Mouse (Mus musculus) heart, adult 18-20 months (tissue): ENCODE measurements at regions not wholly inside any gene's neighbourhood (a gene's known extent, or its start where the extent isn't known, plus 50 kb on each side); places are given as distances from the start of the nearest gene placed in this dataset.

ENCODE experiments used
- DNase-seq, 2 experiments: peaks; one replicate each; pipeline ENCODE4 v3.0.0; 2021 to 2022; ENCODE audit warnings: mixed read lengths in 1 of 2

DNA sequence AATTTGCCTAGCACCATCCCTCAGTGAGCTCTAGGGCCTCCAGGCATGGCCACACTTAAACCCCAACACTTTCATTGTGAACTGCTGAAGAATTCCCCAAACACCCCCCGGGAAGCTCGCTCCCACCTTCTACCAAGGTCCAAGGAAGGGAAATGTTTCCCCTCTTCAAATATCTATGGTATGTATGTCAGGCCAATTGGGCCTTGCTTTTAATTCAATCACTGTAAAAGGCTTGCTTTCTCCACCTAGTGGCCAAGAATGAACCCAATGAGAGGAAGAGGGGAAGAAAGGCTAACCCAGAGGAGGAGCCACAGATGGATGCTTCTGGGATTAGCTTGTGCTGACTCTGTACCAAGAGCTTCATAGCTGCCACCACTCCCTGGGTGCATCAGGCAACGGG, 336.3 kb upstream of the Tgfbr2 start:
- peak; percentile 4 to 30 for DNase-seq

DNA sequence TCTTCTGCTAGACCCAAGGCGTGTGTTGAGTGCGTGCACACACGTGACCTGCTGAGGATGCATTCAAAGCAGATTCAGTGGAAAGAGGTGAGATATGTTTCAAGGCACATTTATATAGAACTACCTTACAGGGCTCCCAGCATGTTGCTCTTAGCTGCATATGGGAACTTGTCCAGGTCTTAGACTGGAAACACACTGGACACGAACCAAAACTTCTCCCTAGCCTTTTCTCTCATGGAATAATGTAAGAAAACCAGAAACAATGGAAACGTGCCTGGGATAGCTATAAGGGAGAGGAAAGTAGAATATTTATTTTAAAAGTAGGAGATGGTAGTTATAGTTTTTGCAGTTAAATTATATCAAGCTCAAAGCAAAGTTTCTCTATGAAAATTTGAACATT, 332.6 kb upstream of the Tgfbr2 start:
- no peak for DNase-seq

DNA sequence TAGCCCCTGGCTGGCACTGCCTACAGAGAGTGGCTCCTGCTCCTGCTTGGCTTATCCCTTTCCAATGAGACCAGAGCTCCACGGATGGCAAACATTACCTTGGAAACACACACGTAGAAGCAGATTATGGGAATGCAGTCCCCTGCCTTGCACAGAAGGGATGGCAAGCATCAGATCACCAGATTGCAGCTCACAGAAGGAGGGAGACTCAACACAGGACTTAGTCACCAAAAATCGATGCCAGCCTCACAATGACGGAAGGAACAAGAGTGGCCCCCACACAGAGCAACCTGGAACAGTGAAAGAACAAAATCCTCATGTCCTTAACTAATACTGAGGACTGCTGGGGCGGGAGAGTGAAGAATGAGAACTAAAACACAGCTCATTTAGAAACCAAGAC, 327.7 kb upstream of the Tgfbr2 start:
- no peak for DNase-seq

DNA sequence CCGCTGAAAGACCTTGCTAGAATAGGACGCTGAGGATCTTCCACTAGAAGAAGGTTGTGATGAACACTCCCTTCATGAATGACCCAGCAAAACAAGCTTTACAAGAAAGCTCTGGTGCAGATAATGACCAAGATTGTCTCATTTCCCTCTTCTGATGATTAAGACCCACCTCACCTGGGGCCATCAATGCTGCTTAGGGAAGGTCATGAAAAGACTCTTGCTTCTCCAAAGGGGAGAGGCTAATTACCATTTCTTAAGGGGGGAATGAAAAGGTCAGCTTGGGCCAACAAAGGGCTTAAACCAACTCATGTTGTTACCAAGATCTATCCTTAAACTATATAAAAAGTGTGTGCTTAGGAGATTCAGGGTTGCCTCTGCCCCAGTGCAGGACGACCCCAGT, 325.8 kb upstream of the Tgfbr2 start:
- no peak for DNase-seq

DNA sequence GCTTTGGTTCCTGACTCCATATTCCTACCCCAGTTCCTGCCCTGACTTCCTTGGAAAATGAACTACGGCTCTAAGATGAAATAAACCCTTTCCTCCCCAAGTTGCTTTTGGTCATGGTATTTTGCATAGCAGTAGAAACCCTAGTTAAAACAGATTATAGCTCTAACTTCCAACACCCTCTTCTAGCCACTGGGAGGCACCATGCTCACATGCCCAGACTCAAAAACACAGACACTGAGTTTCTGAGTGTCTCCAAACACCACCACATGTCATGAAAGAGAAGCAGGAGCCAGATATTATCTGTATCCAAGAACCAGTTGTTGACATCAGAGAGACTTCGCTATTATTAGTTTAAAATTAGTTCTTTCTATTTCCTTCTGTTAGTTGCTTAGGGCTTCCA, 316.1 kb upstream of the Tgfbr2 start:
- DNase-seq: no peak

DNA sequence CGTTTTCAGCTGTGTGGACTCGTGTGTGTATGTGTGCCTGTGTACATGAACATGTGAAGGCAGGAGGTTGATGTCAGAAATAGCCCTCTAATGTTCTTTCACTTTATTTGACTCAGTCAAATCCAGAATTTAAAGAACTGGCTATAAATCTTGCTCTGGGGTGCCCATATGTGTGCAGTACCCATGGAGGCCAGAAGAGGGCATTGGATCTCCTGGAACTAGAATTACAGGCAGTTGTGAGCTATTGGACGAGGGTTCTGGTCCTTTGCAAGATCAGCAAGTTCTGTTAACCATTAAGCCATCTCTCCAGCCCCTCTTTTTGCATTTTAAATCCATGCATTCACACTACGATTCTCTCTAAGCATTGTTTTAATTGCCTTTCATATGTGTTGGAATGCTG, 314.6 kb upstream of the Tgfbr2 start:
- DNase-seq: peak in 1 of 2 experiments; percentile 10

DNA sequence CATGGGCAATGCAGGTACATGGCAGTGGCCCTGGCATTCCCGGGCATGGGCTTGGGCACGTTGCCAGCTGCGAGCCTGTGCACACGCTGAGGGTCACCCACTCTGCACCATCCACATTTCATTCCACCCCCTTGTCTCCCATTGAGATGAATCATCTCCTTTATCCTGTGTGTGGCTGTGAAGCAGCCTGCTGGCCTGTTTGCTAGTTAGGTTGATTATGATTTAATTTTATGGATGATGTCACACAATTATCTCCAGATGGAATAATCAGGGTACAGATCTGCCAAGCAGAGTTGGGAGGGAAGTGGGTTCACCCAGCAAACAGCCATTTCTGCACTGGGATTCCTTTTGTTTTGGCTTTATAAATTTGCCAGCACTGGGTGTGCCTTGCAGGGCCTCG, 314.1 kb upstream of the Tgfbr2 start:
- no peak for DNase-seq

DNA sequence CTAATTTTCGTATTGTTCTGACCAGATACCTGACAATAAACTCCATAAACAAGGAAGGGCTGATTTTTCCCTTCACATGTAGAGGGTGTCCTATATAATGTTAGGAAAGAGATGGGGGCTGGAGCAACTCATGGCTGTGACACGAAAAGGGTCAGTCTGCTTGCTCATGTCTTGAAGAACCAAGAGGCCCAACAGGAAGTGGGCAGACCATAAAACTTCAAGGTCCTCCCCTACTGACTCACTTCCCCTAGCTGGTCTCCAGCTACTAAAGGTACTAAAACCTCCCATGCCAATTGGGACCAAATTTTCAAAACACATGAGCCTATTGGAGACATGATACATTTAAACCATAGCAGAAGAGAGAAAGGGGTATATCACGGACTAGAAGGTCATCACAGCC, 302.1 kb upstream of the Tgfbr2 start:
- no peak for DNase-seq

DNA sequence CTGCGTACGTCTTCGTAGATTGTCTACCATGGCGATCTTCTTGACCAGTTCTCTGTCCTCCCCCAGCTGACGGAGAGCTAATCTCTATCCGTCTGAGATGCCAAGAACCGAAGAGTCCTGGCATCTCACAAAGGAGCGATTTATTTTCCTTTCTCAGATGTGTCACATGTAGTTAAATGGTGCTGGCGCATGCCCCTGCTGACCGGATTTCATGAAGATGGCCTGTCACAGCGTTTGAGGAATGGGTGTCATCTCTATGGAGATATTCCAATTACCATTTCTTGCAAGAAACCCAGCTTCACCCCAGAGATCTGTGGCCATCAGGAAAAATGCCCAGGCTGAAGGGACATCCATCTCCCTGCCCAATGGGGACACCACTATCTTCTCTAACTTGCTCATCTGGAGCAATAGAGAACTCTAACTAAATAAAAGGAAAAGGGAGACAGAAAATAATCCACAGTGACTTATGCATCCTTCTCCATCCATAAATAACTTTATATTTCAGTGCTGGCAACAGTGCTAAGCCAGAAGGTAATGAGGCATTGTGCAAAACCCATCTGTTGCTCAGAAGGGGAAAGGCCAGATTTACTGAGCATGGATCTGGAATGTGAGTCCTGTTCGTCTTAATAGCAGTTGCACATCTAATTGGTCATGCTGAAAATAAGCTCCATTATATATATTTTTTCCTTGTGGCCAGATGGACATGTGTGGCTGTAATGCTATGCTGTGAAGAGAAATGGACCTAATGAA, 300.2 kb upstream of the Tgfbr2 start:
- DNase-seq: no peak

DNA sequence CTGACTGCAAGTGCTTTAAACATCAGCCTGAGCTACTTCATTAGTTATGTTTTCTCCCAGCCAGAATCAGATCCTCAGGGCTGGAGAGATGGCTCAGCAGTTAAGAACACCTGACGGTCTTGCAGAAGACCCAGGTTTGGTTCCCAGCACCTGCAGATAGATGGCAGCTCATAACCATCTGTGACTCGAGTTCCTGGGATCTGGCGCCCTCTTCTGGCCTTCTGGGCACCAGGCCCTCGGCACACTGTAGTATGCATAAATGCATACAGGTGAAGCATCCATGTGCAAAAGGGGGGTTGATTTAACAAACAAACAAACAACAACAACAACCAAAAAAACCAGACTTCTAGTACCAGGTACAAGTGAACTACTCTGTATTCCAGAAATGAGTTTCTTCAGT, 297.7 kb upstream of the Tgfbr2 start:
- DNase-seq: no peak

DNA sequence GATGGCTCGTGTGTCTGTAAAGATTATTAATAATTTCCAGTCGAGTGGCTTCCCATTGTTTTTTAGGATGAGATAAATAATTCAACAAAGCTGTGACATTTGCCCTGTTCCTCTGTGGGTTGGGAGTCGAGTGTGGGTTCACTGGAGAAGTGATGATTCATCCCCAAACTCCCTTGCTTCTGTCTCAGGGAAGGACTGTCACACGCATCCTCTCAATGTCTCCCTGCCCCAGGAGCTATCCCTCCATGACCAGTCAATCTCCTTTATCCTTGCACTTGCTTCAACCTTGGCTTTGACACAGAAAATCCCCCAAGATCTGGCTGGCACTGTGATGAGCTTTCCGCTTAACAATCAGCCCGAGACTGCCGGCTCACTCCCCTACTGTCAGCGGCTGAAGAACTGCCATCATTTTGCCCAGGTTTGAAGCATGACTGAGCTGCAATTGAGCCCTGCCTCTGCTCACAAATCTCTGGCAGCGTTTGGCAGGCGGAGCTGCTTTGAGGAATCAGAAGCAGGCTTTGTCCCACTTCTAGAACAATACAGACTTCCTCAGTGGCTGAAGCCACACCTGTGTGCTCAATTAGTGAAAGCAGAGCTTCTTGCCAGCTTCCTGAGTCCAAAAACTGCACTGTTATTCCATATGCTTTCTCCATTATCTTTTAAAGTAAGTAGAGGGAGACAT, 293.6 kb upstream of the Tgfbr2 start:
- DNase-seq: peak; percentile 28 to 78

DNA sequence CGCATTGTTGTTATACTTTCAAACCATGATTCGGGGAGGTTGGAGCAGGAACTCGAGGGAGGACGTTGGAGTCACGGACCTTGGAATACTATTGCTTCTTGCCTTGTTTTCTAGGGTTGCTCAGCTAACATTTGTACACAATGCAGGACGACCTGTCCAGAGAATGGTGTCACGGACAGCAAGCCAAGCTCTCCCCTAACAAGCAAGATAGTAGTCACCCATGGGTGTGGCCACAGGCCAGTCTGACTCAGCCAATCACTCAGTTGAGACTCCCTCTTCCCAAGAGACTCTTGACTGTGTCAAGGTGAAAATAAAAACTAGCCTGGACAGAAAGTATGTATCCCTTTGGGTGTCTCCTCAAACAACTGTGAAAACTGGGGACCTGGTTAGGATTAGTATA, 291.2 kb upstream of the Tgfbr2 start:
- DNase-seq: no peak

DNA sequence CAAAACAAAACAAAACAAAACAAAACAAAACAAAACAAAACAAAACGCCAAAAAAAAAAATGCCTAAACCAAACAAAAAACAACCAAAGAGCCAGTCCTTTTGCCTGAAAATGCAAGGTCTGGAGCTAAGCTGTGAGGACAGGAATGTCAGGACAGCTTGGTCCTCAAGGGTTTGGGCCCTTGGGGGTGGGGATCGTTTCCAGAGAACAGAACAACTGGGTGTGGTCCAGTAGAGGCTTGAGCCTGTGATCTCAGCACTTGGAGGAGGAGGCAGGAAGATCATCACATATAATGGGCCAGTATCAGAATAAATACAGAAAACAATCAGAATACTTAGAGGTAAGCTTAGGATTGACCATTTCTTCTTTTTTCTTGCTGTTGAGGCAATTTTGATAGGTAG, 289.5 kb upstream of the Tgfbr2 start:
- DNase-seq: peak in 1 of 2 experiments; percentile 13

DNA sequence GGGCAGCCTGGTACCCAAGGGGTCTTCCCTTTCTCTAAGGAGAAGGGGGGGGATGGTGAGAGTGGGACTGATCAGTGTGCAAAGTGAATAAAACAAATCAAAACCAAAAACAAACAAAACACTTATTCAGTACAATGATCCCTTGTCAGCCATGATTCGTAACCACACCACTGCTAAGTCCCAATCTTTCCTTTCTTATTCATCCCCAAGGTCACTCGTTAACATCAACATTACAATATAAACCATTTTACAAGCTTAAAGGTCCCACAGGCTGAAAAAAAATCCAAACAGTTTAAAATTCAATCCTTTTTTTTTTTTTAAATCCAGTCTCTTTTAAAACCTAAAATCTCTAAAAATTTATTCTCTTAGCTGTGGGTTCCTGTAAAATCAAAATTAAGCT, 287.1 kb upstream of the Tgfbr2 start:
- DNase-seq: no peak

DNA sequence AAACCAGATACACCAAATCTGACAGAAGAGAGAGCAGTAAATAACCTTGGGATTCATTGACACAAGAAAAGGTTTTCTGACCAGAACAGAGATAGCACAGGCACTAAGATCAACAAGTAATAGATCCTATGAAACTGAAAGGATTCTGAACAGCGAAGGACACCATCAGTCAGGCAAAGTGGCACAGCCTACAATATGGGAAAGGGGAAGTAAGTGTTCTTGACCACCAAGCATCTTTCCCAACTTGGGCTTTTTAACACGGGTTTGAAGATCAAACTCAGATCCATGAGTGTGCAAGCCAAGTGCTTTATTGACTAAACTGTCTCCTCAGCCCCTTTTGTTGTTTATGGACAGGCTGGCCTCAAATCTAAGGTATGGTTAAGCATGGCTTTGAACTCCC, 284.9 kb upstream of the Tgfbr2 start:
- no peak for DNase-seq

DNA sequence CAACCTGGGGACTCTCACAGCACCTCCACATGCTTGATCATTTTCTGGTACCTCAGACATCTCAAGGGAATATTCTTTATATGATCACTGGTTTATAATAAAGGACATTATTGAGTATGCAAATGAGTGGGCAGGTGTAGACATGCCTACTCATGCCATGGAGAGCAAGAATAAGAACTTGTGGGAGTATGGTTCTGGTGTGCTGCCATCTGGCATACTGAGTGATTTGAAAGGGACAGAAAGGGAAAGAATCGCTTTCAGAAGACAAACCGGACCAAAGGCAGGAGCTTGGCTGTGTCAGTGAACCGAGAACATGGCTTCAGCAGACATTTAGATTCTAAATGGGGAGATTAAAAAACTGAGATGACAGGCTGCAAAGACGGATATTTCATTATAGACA, 276.9 kb upstream of the Tgfbr2 start:
- DNase-seq: no peak

DNA sequence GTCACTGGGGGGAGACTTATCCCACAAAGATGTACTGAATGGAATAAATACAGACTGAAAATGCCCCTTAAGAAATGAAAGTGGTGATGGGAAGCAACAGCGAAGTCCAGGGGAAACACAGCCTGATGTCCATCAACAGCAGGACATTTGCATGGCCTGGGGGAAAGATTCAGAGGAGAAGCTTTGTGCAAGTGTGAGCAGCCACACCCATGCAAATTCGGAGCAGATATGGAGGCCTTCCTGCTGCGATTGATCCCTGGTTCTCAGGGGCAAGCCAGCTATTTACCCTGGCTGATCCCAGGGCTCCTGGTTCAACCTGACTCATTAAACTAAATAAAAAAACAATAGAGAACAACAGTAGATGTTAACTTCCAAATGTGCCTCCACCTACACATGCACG, 275.7 kb upstream of the Tgfbr2 start:
- no peak for DNase-seq

DNA sequence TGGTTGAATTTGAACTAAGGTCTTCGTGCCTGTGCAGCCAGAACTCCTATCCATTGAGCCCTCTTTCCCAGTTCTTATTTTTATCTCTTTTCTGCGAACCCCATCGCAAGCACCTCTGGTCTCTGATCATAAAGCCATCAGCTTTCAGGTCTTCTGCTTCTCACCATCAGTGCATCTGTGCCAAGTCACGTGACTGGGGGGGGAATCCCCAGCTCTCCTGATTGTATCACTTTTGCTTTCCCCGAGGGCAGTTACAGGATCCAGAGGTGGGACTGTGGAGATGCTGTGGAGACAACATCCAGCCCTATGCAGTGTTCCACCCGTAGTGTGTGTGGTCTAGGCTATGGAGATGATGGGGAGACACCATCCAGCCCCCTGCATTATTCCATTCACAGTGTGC, 272.6 kb upstream of the Tgfbr2 start:
- DNase-seq: no peak

DNA sequence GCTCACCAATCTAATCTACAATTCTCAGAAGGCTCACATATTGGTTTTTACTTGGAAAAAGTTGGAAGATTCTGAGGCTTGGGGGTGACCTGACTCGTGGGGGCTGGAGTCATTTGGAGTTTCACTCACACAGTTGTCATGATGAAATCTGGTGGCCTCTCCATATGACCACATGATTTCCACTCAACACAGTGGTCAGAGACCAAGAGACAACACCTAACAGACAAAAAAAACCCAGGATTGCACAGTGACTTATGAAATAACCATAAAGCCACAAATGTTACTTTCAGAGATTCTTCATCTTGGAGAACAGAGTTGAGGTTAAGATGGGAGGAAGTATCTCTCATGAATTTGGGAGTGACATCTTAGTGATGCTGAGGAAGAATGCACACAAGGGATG, 263.4 kb upstream of the Tgfbr2 start:
- no peak for DNase-seq

DNA sequence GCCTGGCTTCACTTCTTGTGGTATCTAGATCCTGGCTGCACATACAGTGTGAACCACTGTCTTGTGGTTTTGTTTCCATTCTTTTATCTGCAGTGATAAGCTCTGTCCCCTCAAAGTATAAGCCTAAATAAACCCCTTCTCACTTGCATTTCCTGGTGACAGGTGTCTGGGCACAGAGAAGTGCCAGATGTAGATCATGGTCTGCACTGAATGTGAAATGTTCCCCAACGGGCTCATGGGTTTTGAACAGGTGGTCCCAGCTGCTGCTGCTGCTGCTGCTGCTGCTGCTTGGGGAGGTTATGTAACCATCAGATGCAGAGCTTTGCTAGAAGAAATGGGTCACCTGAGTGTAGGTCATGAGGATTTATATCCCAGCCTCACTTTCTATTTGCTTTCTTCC, 259.3 kb upstream of the Tgfbr2 start:
- no peak for DNase-seq

DNA sequence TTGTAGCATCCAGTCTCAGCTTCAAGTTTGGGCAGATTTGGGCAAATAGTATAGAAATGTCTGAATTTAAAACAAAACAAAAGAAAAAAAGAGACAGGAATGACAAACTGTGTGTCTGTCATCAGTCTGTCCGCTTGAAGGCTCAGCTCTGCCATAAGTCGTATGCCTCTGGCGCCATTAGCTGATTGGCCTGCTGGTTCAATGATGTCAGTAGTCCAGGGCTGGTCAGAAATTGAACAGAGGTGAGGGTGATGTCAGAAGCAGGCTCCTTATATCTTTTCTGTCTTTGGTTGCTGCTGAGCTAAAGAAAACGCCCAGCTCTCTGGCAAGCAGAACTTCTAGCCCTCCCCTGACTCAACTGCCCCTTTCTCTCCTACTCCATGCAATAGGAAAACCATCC, 253.9 kb upstream of the Tgfbr2 start:
- no peak for DNase-seq

DNA sequence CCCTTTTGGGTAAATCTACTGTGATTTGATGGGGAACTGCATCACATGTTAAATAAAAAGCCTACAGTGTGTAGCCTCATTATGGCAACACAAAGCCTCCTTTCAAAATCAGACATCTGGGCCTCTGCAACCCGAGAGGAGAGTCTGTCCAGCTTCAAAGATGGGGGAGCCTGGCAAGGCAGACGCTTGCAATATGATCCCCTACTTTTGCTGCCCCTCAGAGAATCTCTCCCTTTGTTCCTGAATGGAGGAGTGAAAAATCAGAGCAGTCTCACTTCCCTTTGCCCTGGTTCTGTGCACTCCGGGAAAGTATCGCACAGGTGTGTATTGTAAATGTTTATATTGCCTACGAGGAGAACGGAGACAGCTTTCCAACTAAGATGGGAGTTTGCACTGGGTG, 253.3 kb upstream of the Tgfbr2 start:
- no peak for DNase-seq

DNA sequence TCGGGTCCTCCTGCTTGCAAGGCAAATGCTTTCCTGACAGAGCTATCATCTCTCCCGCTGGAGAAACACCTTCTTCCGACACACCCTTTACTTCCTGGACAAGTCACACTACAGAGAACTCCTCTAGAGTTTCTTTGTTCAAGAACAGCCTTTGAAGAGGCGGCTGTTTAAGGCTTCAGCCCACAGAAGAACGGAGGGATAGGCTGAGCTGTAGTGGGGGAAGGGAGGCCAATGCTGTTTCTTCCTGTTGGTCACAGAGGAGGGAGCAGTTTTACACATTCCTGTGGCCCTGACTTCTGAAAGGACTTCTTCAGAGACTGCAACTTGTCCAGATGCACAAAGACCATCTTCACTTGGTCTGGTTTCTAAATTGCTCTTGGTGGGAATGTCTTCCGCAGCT, 252.1 kb upstream of the Tgfbr2 start:
- DNase-seq: peak in 1 of 2 experiments; percentile 16

DNA sequence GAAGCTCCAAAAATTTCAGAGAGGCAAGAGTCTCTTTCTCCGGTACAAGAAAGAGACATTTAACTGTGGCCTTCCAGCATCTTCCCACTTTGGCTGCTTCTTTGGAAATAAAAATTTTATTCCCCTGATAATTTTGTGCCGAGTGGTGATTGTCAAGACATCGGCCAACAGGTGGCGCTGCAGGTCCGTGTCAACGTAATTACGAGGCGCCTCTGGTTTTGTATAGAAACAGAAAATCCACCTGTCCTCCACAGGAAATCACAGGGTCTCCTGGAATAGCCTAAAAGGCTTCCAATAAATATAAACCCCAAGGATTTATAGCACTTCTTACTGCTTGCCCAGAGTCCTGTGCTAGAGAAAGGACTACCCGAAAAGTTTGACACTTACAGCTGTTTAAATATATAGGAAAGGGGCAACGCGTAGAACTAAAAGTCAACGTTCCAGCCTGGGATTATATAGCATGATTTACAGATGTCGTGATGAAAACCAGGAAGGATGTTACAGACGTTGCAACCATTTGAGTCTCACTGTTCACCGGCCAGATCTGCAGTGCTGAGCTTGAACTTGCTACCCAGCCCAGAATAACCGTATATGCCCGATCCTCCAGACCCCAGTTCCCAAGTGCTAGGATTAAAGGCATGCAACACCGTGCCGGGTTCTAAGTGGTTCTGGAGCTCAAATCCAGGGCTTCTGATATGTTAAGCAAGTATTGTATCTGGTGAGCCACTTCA, 251.3 kb upstream of the Tgfbr2 start:
- DNase-seq: peak; percentile 69 to 92
